Mouse (Mus musculus) v-Abl transformed pro-B cells (cell line): ENCODE data around the gene Cfap43.
"Not testable (repeated sequence)": the region's sequence is repeated elsewhere in the genome, so short reads cannot be mapped to it uniquely, and the experiment has no call there.

Experiments used
- in situ Hi-C, 2 experiments: fragments of 400-800 bp; cut with MboI; formaldehyde crosslinking; loops; one replicate each; pipeline ENCODE4 v1.15.1; 2025; ENCODE audit not compliant: unreplicated experiment in 2 of 2

Cfap43 gene

GRCm38 (mm10) chr19:47857957-47858942 lies 60.8 kb downstream of the Cfap43 start:
- in situ Hi-C loops = no loop called here

- in situ Hi-C loops = no loop called here
These were observed 64.0 kb downstream of the Cfap43 start, which contains the start of gene Gsto1 for GRCm38 (mm10) chr19:47854796-47855783. Gsto1 (plus strand) TSS chr19:47854970.

DNA sequence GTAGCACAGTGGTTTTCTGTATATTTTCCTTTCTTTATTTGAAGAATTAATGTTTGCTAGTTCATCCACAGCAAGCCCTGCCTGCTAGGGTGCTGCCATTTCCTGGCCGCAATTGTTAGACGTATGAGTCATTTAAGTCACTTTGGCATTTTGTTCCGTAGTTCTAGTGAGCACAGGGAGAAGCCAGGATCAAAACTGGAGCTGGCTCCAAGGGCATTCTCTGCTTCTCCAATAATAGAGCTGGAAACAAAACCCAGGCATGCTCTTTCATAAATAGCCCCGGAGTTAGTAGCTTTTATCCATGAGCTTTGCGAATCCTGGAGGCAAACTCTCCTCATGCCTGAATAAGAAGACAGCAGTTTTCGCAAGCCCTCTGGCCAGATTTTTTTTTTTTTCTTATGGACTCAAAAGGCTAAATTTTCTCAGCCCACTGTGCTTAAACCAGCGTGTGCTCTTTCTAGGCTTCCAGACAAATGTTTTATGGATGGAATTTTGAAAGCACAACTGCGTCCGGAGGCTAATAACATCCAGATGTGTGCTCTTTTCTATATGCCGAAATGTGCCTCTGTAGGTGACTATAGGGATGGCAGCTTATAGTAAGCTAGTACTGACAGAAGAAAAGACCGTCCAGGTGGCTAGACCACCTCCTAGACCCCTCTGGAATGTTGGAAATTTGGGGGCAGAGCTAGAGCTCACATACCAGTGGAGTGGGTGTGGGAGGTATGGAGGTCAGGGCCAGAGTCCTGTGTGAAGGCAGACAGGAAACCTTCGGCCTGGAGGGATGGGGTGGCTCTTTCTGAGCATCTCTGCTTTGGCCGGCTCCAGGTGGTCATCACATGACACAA lies 64.9 kb downstream of the Cfap43 start:
- in situ Hi-C loops = no loop called here

DNA sequence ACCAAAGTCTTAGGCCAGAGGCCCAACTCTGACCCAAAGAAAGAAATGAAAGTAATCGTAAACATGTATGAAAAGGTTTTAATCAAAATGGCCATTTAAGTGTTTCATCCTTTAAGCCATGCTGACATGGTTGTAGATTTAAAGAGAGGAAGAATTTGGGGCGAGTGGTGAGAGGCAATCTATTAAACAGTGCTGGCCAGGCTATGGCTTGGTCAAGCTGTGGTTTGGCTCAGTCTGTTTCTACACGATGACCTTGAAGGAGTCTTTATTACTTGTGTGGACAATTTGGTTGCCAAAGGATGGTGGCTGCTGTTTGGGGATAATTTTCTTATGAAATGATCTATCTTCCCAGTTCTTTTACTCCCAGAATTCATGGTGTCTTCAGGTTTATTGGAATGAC lies 66.0 kb downstream of the Cfap43 start:
- in situ Hi-C loops = no loop called here

- in situ Hi-C loops = not testable (repeated sequence)
These were observed 67.0 kb downstream of the Cfap43 start for GRCm38 (mm10) chr19:47852131-47852530.

- in situ Hi-C loops = no loop called here
These were observed 69.4 kb downstream of the Cfap43 start for GRCm38 (mm10) chr19:47849735-47850134.

DNA sequence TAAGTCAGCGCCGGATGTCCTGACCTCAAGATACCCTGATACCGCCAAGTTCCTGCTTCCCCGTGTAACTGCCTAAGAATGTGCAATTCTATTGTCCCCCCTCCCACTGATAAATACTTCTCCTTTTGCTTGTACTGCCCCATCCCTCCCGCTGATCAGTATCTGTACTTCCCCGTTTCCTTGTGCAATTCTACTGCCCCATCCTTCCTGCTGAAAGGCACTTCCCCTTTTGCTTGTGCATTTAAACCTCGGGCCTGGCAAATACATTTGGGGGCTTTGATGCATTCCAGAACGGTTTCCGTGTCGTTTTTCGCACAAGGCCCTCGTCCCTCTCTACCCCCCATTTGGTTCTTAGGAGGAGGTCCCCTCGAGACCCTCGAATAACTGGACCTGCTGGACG lies 77.9 kb downstream of the Cfap43 start:
- in situ Hi-C loops = not testable (repeated sequence)

DNA sequence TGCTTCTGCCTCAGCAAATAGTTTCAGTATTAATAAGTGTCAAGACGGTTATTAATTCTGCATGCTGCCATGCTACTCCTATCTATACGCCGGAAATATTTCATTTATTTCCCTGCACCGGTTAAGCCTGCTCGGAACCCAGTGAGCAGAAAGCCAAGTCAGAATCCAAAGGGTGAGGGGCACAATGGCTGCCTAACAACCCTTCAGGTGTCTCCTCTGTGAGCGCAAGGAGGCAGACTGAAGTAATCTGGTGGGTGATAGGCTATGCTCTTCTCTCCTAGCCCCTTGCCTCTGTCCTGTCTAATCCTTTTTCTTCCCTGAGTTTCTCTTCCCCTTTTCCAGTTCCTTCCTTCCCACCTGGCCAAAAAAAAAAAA lies 81.6 kb downstream of the Cfap43 start:
- in situ Hi-C loops = no loop called here

GRCm38 (mm10) chr19:47836701-47837526 lies 82.2 kb downstream of the Cfap43 start:
- in situ Hi-C loops = no loop called here

- in situ Hi-C loops = no loop called here
These were observed 83.3 kb downstream of the Cfap43 start for GRCm38 (mm10) chr19:47835776-47836175.

GRCm38 (mm10) chr19:47834614-47835013 lies 84.5 kb downstream of the Cfap43 start:
- in situ Hi-C loops = loop anchor here in 1 of 2 experiments (5.0 kb wide), 1 partner anchor 52 kb away; no protein-coding TSS in a partner anchor

DNA sequence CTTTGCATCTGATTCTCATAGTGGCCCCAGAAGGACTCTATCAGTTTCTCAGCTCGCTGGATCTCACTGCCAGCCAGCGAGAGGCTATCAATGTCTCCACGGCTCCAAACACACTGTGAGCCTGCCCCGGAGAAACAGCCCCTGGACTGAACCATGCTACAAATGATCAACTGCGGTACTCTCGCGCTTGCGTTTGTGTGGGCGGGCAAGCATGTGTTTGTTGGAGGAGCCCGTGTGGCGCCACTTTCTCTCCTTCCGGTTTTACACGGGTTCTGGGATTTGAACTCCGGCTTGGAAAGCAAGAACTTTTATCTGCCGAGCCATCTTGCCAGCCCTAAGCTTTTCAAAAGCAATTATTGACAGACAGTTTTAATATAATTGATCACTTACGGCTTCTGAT lies 86.8 kb downstream of the Cfap43 start:
- in situ Hi-C loops = loop anchor here in 1 of 2 experiments (5.0 kb wide), 1 partner anchor 50 kb away; no protein-coding TSS in a partner anchor

- in situ Hi-C loops = loop anchor here in 1 of 2 experiments (5.0 kb wide), 1 partner anchor 49 kb away; no protein-coding TSS in a partner anchor
These were observed 88.0 kb downstream of the Cfap43 start for GRCm38 (mm10) chr19:47831111-47831510.

DNA sequence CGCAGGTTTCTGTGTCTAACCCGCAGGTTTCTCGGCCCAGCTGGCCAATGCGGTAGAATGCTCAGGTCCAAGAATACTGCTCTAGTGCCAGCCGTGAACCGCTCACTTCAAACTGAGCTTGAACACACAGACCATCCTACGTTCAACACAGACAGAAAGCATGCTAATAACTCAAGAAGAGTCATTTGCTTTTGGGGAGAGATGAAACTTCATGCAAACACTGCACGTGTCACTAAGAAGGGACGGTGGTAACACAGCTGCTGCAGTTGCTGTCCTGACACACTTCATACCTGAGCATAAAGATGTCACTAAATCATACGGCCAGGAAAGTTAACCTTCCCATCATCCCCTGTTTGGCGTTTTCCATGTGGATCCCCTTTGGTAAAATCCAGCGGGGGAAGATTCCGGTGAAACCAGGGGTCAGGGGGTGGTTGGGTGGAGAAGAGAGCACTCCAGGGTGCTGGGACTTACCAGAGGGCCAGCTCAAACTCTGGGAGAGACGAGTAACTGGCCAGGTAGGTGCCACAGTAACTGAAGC lies 89.1 kb downstream of the Cfap43 start:
- in situ Hi-C loops = loop anchor here (5.0 to 10.0 kb wide), 4 partner anchors 48 to 475 kb away; no protein-coding TSS in a partner anchor

DNA sequence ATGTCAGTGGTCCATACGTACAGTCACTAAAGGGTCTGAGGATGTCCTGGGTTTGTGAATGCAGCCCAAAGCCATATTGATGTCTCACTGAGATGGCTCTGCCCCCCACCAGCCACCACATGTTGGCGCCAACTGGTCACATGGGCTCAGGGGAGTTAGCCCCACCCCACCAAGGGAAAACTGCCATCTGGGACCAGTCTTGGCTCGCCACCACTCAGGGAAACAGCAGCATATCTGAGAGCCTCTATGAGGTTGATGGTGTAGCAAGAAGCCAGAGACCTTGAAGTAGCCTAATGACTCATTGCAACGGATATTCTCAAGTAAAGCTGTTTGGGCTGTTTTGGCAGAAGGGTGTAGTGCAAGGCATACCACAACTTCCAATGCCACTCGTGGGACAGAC lies 95.1 kb downstream of the Cfap43 start:
- in situ Hi-C loops = loop anchor here in 1 of 2 experiments (5.0 to 10.0 kb wide), 2 partner anchors 317 to 469 kb away; no protein-coding TSS in a partner anchor

DNA sequence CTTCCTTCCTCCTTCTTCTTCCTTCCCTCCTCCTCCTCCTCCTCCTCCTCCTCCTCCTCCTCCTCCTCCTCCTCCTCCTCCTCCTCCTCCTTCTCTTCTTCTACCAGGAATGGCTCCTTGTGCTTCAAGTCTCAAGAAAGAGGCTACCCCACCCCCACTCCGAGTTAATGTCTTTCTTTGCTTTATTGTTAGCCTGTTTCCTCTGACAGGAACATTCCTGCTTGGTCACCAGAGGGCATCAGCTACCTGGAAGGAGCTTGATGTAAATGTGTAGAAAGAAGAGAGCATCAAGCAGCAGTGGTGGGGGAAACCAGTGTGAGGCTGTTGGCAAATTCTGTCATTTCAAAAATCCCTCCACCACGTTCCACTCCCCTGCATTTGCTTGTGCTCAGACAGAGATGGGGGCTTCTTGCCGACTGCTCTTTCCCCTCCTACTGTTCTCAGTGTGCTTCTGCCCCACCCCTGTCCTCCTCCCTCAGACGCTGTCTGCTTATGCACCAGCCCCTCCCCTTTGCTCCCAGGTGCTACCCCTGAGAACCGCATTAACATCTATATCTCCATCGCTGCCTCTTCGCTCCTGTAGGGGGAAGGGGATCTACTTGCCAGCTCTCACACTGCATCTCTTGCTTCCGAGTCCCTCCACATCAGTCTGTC lies 96.8 kb downstream of the Cfap43 start:
- in situ Hi-C loops = loop anchor here in 1 of 2 experiments (5.0 to 10.0 kb wide), 2 partner anchors 315 to 467 kb away; no protein-coding TSS in a partner anchor

- in situ Hi-C loops = loop anchor here in 1 of 2 experiments (5.0 to 10.0 kb wide), 2 partner anchors 314 to 467 kb away; no protein-coding TSS in a partner anchor
These were observed 97.6 kb downstream of the Cfap43 start for GRCm38 (mm10) chr19:47821494-47821872.
